Mouse (Mus musculus) ES-Bruce4 (cell line): ENCODE measurements around the gene Soat1. TPM values are rescaled to one million over a fixed set of nuclear protein-coding genes. Genes with fewer than 3 reads are reported as not detected.

Experiments
- H3K27ac ChIP-seq: 2 replicates; pipeline ENCODE4 v1.5.1; 2012; ENCODE audit warnings: low read length, inconsistent platforms; ENCODE audit not compliant: insufficient read depth
- H3K27me3 ChIP-seq: 2 replicates; pipeline ENCODE4 v1.6.1; 2012; ENCODE audit warnings: mild to moderate bottlenecking, low read length, inconsistent platforms; ENCODE audit not compliant: control insufficient read depth, poor library complexity, insufficient read depth, severe bottlenecking
- H3K36me3 ChIP-seq: 2 replicates; pipeline ENCODE4 v1.6.1; 2012; ENCODE audit warnings: inconsistent platforms, mild to moderate bottlenecking, low read length, moderate library complexity; ENCODE audit not compliant: control insufficient read depth, poor library complexity, insufficient read depth, severe bottlenecking
- H3K4me1 ChIP-seq: one replicate; pipeline ENCODE4 v1.8.1; 2011; ENCODE audit warnings: low read length; ENCODE audit not compliant: control insufficient read depth, insufficient read depth
- H3K4me3 ChIP-seq: 2 replicates; pipeline ENCODE4 v1.5.1; 2011; ENCODE audit warnings: low read depth, mild to moderate bottlenecking, low read length
- H3K9ac ChIP-seq: 2 replicates; pipeline ENCODE4 v1.6.1; 2012; ENCODE audit warnings: low read depth, mild to moderate bottlenecking, inconsistent platforms; ENCODE audit not compliant: poor library complexity, severe bottlenecking
- H3K9me3 ChIP-seq: replicated peaks from 2 replicates; pipeline ENCODE4 v1.6.1; 2012; ENCODE audit warnings: mild to moderate bottlenecking, low read length, inconsistent platforms; ENCODE audit not compliant: control insufficient read depth, poor library complexity, insufficient read depth, severe bottlenecking
- CTCF ChIP-seq: IDR thresholded peaks from one replicate; pipeline ENCODE4 v1.8.1; 2011; ENCODE audit warnings: low read depth, low read length
- EP300 ChIP-seq: IDR thresholded peaks from 2 replicates; pipeline ENCODE4 v1.6.1; 2011; ENCODE audit warnings: low read depth, low read length; ENCODE audit not compliant: insufficient read depth
- POLR2A ChIP-seq: IDR thresholded peaks from one replicate; pipeline ENCODE4 v1.8.1; 2011; ENCODE audit warnings: low read length; ENCODE audit not compliant: insufficient read depth
- polyA plus RNA-seq: library from polyadenylated mRNA; stranded (reverse); fragments of >200 nt; gene quantifications from 2 replicates; pipeline ENCODE4 v1.2.4, GENCODE M21; 2011; ENCODE audit warnings: low read depth; ENCODE audit not compliant: missing spikeins, insufficient read depth, insufficient read length

Gene Soat1
- polyA plus RNA-seq, 1 experiment, result 140 TPM

- no peak overlapping the region for H3K9ac ChIP-seq
- H3K36me3 ChIP-seq, result no peaks in the 10 kb centered on the region
- H3K4me1 ChIP-seq, result no peaks in the 10 kb centered on the region
- H3K27me3 ChIP-seq, result no peaks in the 10 kb centered on the region
- no peak overlapping the region for H3K27ac ChIP-seq
- H3K4me3 ChIP-seq, result no peak overlapping the region
- TF ChIP-seq CTCF (no peak), EP300 (no peak), POLR2A (no peak)
- H3K9me3 ChIP-seq, result no peaks in the 10 kb centered on the region
Measured at GRCm38 (mm10) chr1:156481826-156482225, 7.7 kb upstream of the Soat1 start.

GRCm38 (mm10) chr1:156476535-156476934 lies 2.4 kb upstream of the Soat1 start:
- H3K9me3 ChIP-seq, result no peaks in the 10 kb centered on the region
- no peak overlapping the region for H3K4me3 ChIP-seq
- H3K9ac ChIP-seq, result no peak overlapping the region
- no peaks in the 10 kb centered on the region for H3K4me1 ChIP-seq
- no peaks in the 10 kb centered on the region for H3K36me3 ChIP-seq
- H3K27ac ChIP-seq, result no peak overlapping the region
- H3K27me3 ChIP-seq, result no peaks in the 10 kb centered on the region
- TF ChIP-seq CTCF (no peak), EP300 (no peak), POLR2A (no peak)

- TF ChIP-seq CTCF (no peak), POLR2A (no peak), EP300 (no peak)
- Histone ChIP-seq H3K27ac (no peak overlapping the region), H3K4me1 (no peaks in the 10 kb centered on the region), H3K9ac (no peak overlapping the region), H3K27me3 (no peaks in the 10 kb centered on the region), H3K36me3 (no peaks in the 10 kb centered on the region), H3K9me3 (no peaks in the 10 kb centered on the region), H3K4me3 (no peak overlapping the region)
Measured at GRCm38 (mm10) chr1:156476016-156476415, 1.9 kb upstream of the Soat1 start.

- no peak overlapping the region for H3K9ac ChIP-seq
- H3K27ac ChIP-seq, result no peak overlapping the region
- H3K36me3 ChIP-seq, result no peaks in the 10 kb centered on the region
- no peaks in the 10 kb centered on the region for H3K4me1 ChIP-seq
- no peak for TF ChIP-seq CTCF
- TF ChIP-seq POLR2A, result no peak
- TF ChIP-seq EP300, result no peak
- no peaks in the 10 kb centered on the region for H3K27me3 ChIP-seq
- H3K4me3 ChIP-seq, result no peak overlapping the region
- no peaks in the 10 kb centered on the region for H3K9me3 ChIP-seq
Measured at GRCm38 (mm10) chr1:156474854-156475253, 723 bp upstream of the Soat1 start.

- H3K9me3 ChIP-seq, result no peaks in the 10 kb centered on the region
- peak overlapping the region; percentile 52 for H3K4me3 ChIP-seq
- H3K4me1 ChIP-seq, result no peaks in the 10 kb centered on the region
- peak overlapping the region; percentile 61 for H3K9ac ChIP-seq
- TF ChIP-seq EP300, result no peak
- no peak for TF ChIP-seq POLR2A
- TF ChIP-seq CTCF, result no peak
- H3K36me3 ChIP-seq, result no peaks in the 10 kb centered on the region
- no peaks in the 10 kb centered on the region for H3K27me3 ChIP-seq
- no peak overlapping the region for H3K27ac ChIP-seq
Measured at GRCm38 (mm10) chr1:156473003-156473402, 1.1 kb downstream of the Soat1 start.

- Histone ChIP-seq H3K9ac (no peak overlapping the region), H3K27ac (no peak overlapping the region), H3K27me3 (no peaks in the 10 kb centered on the region), H3K4me1 (no peaks in the 10 kb centered on the region), H3K9me3 (no peaks in the 10 kb centered on the region), H3K4me3 (no peak overlapping the region), H3K36me3 (no peaks in the 10 kb centered on the region)
- TF ChIP-seq POLR2A (no peak), CTCF (no peak), EP300 (no peak)
Measured at GRCm38 (mm10) chr1:156471955-156472354, 2.2 kb downstream of the Soat1 start.
